Mouse (Mus musculus) liver, adult 2 months (tissue): ENCODE measurements around the gene Dnal4. TPM values are rescaled to one million over a fixed set of nuclear protein-coding genes. Genes with fewer than 3 reads are reported as not detected.
A peak's percentile ranks its signal among the peaks of the same experiment; 100 is the strongest.

Experiments
- DNase-seq: peaks from one replicate; pipeline ENCODE4 v3.0.0-alpha.2; 2011; ENCODE audit warnings: low read depth, low spot score; ENCODE audit errors: extremely low read depth
- H3K27ac ChIP-seq: fragments of 200-500 bp; replicated peaks from 2 replicates; pipeline ENCODE4 v1.5.1; 2012; ENCODE audit warnings: low read depth, mild to moderate bottlenecking, control low read depth, inconsistent platforms, low read length; ENCODE audit not compliant: insufficient read depth
- H3K27me3 ChIP-seq: fragments of 200-500 bp; 2 replicates; pipeline ENCODE4 v1.6.1; 2012; ENCODE audit warnings: mild to moderate bottlenecking, moderate library complexity, low read length, inconsistent platforms; ENCODE audit not compliant: control insufficient read depth, insufficient read depth
- H3K36me3 ChIP-seq: fragments of 200-500 bp; 2 replicates; pipeline ENCODE4 v1.6.1; 2012; ENCODE audit warnings: low read length, inconsistent platforms; ENCODE audit not compliant: control insufficient read depth, insufficient read depth
- H3K4me1 ChIP-seq: fragments of 200-500 bp; 2 replicates; pipeline ENCODE4 v1.6.1; 2011; ENCODE audit warnings: low read length; ENCODE audit not compliant: control insufficient read depth, insufficient read depth
- H3K4me3 ChIP-seq: fragments of 200-500 bp; 2 replicates; pipeline ENCODE4 v1.5.1; 2011; ENCODE audit warnings: low read depth, mild to moderate bottlenecking, control low read depth, low read length, moderate library complexity; ENCODE audit not compliant: insufficient read depth
- H3K79me2 ChIP-seq: fragments of 200-500 bp; 2 replicates; pipeline ENCODE4 v1.6.1; 2012; ENCODE audit warnings: inconsistent platforms, mild to moderate bottlenecking, low read length, moderate library complexity; ENCODE audit not compliant: control insufficient read depth, insufficient read depth
- H3K9ac ChIP-seq: fragments of 200-500 bp; 2 replicates; pipeline ENCODE4 v1.6.1; 2012; ENCODE audit warnings: low read depth, mild to moderate bottlenecking, control low read depth, inconsistent platforms, low read length
- CTCF ChIP-seq: fragments of 200-500 bp; IDR thresholded peaks from 2 replicates; pipeline ENCODE4 v1.5.1; 2011; ENCODE audit warnings: low read depth, low read length, control low read depth
- POLR2A ChIP-seq: fragments of 200-500 bp; IDR thresholded peaks from 2 replicates; pipeline ENCODE4 v1.6.1; 2011; ENCODE audit warnings: low read length, control low read depth; ENCODE audit not compliant: insufficient read depth; ENCODE audit errors: extremely low read depth
- WGBS: fragments of 180-500 bp; shearing (Covaris S2); methylation state at CpG from one replicate; pipeline ENCODE4 v1.1.7; 2018; 5-methylcytosine and 5-hydroxymethylcytosine counted together
- polyA plus RNA-seq: library from polyadenylated mRNA; depleted of rRNA; stranded (reverse); fragments of >200 nt; gene quantifications from 2 replicates; pipeline ENCODE4 v1.2.3, GENCODE M21; 2012
- total RNA-seq: library from RNA; depleted of rRNA; stranded (reverse); fragments of >200 nt; gene quantifications from 2 replicates; pipeline ENCODE4 v1.2.3, GENCODE M21; 2014

Dnal4 gene
- total and polyA plus RNA-seq, 2 experiments, result 6.2 to 14.2 TPM

DNA sequence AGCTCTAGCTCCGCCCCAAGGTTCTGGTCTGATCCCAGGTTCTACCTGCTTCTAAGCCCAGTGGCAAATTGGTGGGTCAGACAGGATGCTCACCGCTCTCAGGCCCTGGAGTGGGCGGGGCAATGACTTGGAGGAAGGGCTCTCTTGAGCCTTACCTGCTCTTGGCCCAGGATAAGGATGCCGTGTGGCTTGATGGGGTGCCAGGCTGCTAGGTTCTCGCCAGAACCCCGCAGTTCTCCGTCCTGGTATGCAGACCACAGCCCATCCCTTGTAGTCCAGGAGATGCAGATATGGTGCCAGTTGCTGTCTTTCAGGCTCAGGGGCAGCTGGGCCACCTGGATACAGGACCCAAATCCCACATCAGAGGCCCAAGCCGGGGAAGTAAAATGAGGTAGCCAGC, 12.5 kb upstream of the Dnal4 start:
- H3K36me3 ChIP-seq, result no peaks in the 10 kb centered on the region
- no peaks in the 10 kb centered on the region for H3K27me3 ChIP-seq
- H3K4me1 ChIP-seq, result no peaks in the 10 kb centered on the region
- H3K27ac ChIP-seq, result no peak overlapping the region
- DNase-seq, result no peak
- no peak overlapping the region for H3K4me3 ChIP-seq
- no peak for TF ChIP-seq POLR2A
- no peak for TF ChIP-seq CTCF
- H3K9ac ChIP-seq, result no peak overlapping the region
- WGBS, result 58% methylated on average over 8 of the region's 8 CpGs
- no peaks in the 10 kb centered on the region for H3K79me2 ChIP-seq

DNA sequence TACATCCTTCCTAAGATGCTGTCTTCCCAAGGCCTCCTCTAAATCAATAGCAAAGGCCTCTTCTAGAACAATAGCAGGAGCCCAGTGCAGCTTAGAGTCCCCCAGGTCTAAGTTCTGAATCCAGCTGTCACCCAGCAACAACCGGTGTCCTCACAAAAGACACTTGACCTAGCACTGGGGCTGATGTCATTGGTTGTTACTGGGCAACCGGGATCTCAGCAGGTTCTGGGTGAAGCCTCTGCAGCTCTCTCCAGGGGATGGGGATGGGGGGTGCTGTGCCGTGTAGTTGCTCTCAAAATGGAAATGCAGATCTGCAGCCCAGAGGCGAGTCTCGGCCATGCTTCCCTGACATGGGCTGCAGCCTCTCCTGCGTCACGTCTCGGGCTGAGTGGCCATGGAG, 10.2 kb upstream of the Dnal4 start:
- Histone ChIP-seq H3K4me3 (no peak overlapping the region), H3K79me2 (no peaks in the 10 kb centered on the region), H3K36me3 (no peaks in the 10 kb centered on the region), H3K27me3 (no peaks in the 10 kb centered on the region), H3K27ac (no peak overlapping the region), H3K4me1 (no peaks in the 10 kb centered on the region), H3K9ac (no peak overlapping the region)
- TF ChIP-seq POLR2A (no peak), CTCF (no peak)
- DNase-seq, result no peak
- WGBS, result 66% methylated on average over 8 of the region's 8 CpGs

DNA sequence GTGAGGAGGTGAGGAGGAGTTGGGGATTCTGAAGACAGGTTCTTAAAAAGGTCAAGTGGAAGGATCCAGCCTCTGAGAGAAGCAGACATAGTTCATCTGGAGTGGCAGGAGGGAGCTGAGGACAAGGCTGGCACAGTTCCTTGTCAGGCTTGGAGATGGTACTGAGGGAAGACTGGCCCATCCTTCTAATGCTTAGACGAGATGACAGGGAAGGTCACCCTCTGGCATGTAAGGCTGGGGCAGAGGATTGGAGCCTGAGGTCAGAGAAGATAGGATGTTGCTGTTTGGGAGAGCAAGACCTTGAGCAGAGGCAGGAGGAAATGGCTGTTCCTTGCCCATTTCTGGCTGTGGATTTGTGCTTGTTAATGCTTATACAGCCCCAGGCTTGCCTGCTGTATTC, 7.4 kb upstream of the Dnal4 start:
- WGBS, result 38% methylated on average over 1 of the region's 1 CpGs
- Histone ChIP-seq H3K9ac (no peak overlapping the region), H3K27ac (no peak overlapping the region), H3K4me1 (no peaks in the 10 kb centered on the region), H3K27me3 (no peaks in the 10 kb centered on the region), H3K4me3 (no peak overlapping the region), H3K79me2 (no peaks in the 10 kb centered on the region), H3K36me3 (no peaks in the 10 kb centered on the region)
- DNase-seq, result no peak
- TF ChIP-seq CTCF, result no peak
- no peak for TF ChIP-seq POLR2A

DNA sequence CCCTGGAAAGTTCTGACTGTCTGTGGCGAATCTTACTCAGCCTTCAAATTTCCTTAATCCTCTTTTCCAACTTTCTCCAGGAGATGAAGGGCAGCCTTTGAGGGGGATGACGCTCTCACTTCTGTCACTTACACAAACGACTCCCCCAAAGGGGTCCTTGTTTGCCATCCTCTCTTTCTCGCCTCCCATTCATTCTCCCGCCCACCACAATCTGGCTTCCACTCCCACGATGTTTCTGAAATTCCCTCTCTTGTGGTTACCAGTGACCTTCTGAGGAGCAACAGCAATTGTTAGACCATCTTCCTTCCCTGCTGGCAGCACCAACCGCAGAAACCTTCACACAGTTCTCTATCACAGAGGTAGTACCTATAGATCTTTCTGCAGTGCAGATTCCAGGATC, 2.0 kb downstream of the Dnal4 start:
- Histone ChIP-seq H3K4me3 (no peak overlapping the region), H3K27ac (no peak overlapping the region), H3K9ac (no peak overlapping the region), H3K36me3 (no peaks in the 10 kb centered on the region), H3K27me3 (no peaks in the 10 kb centered on the region), H3K4me1 (no peaks in the 10 kb centered on the region; the same call in 1 of the 2 replicates), H3K79me2 (no peaks in the 10 kb centered on the region)
- DNase-seq, result no peak
- TF ChIP-seq POLR2A (no peak), CTCF (no peak)
- WGBS, result 65% methylated on average over 7 of the region's 7 CpGs

DNA sequence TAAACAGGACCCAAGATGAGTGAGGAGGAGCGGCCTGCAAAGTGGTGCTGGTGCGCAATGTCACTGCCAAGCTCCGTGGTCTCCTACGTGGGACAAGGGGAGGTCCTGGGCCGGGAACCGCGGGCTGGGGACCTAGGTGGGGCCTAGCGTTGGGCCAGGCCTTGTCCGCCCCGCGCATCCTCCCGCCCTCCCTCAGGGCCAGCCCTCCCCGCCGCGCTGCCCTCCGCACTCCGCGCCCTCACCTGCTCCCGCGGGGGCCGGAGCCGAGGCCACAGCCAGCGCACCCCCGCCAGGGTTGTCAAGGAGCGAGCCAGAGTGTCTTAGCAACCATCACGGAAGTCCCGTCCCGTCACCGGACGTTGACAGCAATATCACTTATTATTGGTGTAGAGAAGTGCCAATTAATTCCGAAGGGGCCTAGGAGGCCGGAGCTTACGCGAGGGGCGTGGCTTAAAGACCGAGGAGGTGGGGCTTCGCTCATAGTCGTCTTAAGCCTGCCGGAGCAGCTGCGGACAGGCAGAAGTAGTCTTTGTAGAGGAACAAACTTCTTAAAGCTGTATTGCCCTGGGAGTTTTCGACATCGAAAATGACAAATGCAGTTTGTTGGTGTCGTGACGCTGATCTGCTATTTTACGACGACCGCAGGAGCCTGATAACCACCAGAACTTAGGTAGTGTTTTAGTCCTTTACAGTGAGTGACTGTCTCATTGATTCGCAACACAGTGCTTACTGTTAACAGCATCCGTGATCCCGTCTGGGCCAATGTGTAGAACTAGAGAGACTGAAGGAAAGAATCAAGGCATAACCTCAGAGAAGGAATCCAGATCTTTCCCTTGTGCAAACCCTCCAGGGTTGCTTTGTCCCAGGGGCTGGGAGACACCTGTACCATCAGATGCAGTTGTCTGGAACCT, 3.3 kb downstream of the Dnal4 start:
- Histone ChIP-seq H3K4me1 (no peaks in the 10 kb centered on the region; the same call in 1 of the 2 replicates), H3K9ac (peak overlapping the region; percentile 76), H3K27me3 (no peaks in the 10 kb centered on the region), H3K79me2 (no peaks in the 10 kb centered on the region), H3K4me3 (peak overlapping the region; percentile 75), H3K36me3 (no peaks in the 10 kb centered on the region), H3K27ac (peak overlapping the region; percentile 2)
- WGBS, result 1% methylated on average over 44 of the region's 50 CpGs
- TF ChIP-seq CTCF, result no peak
- TF ChIP-seq POLR2A, result peak; percentile 1; the same call in 1 of the 2 replicates
- DNase-seq, result peak; percentile 97
